Mouse (Mus musculus): ENCODE measurements around the gene Fam171a2. TPM values are rescaled to one million over a fixed set of nuclear protein-coding genes. Genes with fewer than 3 reads are reported as not detected.

Fam171a2 gene
- total RNA-seq, 4 experiments from 2014 or later: 0.97 to 1.5 (median 1.2) TPM

DNA sequence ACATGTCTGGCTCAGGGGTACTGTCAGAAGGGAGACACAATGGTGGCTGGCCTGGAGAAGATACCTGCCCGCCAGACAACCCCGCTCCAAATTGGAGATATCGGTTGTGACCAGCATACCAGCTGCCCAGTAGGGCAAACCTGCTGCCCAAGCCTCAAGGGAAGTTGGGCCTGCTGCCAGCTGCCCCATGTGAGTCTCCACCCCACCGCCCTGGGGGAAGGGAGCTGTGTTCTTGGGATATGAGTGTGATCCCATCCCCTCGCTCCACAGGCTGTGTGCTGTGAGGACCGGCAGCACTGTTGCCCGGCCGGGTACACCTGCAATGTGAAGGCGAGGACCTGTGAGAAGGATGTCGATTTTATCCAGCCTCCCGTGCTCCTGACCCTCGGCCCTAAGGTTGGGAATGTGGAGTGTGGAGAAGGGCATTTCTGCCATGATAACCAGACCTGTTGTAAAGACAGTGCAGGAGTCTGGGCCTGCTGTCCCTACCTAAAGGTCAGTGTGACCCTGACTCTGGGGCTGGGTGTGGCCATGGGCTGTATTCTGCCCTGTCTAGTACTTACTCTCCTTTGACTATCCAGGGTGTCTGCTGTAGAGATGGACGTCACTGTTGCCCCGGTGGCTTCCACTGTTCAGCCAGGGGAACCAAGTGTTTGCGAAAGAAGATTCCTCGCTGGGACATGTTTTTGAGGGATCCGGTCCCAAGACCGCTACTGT lies 11.6 kb downstream of the Fam171a2 start:
- DNase-seq (ENCODE audit: low spot score in 2 of 2): no peak

DNA sequence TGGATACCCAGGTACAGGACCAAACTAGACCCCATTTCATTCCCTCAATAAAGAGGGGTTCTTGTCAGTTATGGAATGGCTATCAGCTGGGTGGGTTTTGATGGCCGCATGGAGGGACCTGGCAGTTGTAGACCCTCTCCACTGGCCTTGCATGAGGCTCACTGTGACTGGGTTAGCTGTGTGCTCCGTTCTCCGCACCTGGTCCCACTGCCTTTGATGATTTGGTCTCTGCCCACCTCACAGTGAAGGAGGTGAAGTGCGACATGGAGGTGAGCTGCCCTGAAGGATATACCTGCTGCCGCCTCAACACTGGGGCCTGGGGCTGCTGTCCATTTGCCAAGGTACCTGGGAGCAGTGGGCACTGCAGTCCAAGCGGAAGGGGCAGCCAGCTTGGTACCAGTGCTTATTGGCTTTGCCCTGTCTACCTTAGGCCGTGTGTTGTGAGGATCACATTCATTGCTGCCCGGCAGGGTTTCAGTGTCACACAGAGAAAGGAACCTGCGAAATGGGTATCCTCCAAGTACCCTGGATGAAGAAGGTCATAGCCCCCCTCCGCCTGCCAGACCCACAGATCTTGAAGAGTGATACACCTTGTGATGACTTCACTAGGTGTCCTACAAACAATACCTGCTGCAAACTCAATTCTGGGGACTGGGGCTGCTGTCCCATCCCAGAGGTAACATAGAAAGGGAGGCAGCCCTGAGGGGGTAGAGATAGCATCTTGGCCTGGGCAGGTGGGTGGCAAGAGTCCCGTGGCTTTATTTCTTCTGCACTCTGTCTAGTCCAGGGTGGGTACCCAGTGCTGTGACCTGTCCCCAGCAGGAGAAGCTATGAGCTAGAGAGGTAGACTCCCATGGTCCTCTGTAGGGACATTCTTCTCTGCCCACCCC lies 12.4 kb downstream of the Fam171a2 start:
- no peak for DNase-seq (ENCODE audit: low spot score in 2 of 2)

DNA sequence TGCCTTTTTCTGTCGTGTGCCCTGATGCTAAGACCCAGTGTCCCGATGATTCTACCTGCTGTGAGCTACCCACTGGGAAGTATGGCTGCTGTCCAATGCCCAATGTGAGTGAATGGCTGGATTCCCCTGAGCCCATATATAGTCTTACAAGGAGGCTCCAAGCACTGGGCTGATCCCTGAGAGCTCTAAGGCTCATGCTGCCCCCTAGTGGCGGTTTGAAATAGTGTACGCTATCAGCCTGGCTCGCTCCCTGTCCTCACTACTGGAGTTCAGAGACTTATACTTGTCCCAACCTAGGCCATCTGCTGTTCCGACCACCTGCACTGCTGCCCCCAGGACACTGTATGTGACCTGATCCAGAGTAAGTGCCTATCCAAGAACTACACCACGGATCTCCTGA lies 13.1 kb downstream of the Fam171a2 start:
- DNase-seq (ENCODE audit: low spot score in 2 of 2): peak; percentile 76

DNA sequence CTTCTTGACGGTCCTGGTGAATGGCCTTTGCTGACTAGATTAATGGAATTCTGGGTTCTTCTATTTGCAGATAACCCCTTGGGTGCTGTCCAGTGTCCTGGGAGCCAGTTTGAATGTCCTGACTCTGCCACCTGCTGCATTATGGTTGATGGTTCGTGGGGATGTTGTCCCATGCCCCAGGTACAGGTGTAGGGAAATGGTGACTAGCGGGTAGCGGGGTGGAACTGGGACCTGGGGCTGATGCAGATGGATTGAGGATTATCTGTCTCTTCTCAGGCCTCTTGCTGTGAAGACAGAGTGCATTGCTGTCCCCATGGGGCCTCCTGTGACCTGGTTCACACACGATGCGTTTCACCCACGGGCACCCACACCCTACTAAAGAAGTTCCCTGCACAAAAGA lies 13.6 kb downstream of the Fam171a2 start:
- DNase-seq (ENCODE audit: low spot score in 2 of 2): no peak

DNA sequence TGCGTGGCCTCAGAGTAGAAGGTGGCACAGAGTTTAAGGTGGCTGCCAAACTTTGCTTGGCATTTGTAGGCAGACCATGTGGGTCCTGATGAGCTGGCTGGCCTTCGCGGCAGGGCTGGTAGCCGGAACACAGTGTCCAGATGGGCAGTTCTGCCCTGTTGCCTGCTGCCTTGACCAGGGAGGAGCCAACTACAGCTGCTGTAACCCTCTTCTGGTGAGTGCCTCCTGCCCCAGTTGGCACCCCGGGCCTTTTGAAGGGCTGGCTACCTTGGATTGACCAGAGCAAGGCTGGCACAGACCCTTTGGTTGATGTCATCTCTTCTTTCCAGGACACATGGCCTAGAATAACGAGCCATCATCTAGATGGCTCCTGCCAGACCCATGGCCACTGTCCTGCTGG lies 14.6 kb downstream of the Fam171a2 start:
- DNase-seq (ENCODE audit: low spot score in 2 of 2): peak; percentile 81 to 87

DNA sequence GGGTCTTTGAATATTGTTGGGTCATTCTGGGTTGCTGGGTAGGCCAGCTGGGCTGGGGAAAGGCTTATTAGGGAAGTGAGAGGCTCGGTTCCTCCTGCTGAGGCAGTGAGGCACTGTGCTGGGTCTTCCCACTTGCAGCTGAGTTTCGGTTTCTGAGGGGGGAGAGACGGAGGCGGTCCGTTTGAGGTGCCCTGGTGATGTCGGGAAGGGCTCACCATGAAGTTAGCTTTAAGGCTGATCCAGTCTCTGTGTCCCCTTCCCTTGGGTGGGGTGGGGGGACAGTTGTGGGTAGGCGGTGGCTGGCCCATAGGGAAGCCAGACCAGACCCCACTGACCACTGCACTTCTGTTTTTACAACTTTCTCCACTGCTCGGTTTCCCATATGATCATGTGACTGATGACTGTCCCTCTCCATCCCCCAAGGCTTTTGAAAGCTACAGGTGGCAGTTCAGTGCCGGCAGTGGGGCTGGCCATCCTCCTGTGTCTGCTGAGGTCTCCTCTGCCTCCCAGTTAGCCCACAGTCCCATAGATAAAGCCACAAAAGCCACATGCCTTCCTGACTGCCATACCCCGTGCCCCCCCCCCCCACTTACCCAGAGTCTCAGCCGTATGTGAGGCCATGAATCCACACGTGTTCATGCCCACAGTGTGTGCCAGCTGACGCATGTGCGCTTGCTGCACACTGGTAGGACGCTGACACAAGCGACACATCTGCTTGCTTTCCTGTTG lies 15.2 kb downstream of the Fam171a2 start:
- no peak for DNase-seq (ENCODE audit: low spot score in 2 of 2)

DNA sequence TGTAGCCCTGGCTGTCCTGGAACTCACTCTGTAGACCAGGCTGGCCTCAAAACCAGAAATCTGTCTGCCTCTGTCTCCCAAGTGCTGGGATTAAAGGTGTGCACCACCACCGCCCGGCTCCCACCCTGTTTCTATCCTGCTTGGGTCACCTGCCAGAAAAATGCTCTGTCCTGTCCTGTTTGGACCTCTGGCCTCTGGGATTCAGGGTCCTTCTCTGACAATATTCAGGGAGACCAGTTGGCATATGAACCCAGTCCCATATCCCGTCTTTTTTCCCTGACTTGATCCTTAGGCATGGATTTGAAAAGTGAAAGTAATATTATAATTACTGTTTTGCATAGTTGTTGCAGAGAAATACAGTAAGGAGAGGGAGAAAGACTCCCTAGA lies 15.8 kb downstream of the Fam171a2 start:
- no peak for DNase-seq (ENCODE audit: low spot score in 2 of 2)

DNA sequence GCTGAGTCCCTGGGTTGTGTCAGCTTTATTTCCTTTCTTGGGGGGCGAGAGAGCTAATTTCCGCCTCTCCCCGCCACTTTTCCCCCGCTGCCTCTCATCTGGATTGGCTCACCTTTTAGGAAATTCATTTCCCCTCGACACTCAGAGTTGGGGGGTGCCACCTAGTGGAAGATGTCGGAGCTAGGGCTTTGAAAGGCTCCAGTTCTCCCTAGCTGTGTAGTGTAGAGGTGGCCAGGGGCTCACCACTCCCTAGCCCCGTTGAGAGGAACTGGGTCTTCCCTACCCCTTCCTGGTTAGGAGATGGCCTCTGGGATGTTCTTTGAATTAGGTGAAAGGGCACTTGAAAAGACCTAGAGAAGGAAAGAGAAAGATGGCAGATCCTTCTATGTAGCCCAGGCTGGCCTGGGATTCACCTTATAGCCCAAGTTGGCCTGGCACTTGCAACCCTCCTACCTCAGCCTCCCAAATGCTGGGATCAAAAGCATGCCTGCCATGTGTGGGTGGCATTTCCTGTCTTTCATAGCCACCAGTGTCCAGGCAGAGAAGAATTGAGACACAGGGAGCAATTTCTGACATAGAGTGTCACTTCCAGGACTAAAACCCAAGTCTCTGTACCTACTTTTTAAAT lies 16.4 kb downstream of the Fam171a2 start:
- DNase-seq (ENCODE audit: low spot score in 2 of 2): peak; percentile 64 to 76

DNA sequence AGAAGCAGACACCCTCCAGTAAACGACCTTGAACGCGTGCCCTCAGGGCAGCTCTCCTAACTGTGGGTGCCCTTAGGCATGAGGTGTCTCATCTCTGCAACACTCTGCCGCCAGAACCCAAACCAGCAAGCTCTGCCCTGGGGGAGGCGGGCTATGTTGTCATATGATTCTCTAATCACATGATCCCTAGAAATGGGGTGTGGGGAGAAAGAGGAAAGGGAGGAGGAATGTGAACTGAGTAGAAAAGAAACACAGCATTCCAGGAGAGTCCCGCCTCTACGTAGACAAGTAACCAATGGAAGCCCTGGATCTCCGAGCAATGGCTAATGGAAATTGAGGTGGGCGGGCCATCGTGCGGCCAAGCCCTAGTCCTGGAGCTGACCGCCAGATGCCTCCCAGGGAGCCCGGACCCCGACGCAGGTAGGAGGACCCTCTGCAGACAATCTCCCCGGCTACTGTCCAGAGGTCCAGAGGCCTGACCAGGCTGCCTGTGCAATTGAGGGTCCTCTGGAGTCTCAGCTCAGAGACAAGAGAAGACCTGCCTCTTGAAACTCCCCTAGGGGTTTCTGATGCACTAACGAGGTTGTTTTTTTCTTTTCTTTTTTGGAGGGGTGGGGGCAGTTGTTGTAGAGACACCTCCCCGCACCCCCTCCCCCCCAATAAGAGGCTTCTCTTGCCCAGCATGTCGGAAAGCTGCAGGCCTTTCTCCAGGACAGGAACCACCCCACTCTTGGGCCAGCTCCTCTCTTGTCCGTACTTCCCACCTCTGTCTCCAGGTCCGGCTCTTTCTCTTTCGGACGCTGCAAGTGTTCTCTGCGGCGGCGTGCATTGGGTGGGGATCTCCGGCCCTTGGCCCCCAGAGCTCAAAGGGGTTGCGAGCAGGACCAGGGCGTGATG lies 17.1 kb downstream of the Fam171a2 start, which contains the start of gene Grn:
Gene Grn (plus strand): TSS at position 195 of the 897 bp plus-strand sequence.
- DNase-seq (ENCODE audit: low spot score in 2 of 2): peak; percentile 84 to 86

DNA sequence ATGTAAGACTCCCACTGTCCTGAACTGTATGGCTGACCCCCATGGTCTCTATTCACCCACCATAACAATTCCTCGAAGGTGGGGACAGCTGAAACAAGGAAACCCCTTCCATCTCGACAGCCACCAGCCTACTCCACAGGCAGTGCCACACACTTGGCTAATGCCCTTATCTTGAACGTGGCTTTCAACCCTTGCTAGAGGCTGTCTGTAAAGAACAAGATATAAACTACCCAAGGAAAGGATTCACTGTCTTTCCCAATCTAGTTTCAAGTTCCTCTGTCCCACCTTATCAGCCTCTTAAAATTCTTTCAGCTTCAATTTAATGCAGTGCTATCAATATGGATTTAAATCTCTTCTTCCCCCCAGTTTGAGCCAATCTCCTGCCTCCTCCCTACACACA lies 17.9 kb downstream of the Fam171a2 start:
- DNase-seq (ENCODE audit: low spot score in 2 of 2): no peak

DNA sequence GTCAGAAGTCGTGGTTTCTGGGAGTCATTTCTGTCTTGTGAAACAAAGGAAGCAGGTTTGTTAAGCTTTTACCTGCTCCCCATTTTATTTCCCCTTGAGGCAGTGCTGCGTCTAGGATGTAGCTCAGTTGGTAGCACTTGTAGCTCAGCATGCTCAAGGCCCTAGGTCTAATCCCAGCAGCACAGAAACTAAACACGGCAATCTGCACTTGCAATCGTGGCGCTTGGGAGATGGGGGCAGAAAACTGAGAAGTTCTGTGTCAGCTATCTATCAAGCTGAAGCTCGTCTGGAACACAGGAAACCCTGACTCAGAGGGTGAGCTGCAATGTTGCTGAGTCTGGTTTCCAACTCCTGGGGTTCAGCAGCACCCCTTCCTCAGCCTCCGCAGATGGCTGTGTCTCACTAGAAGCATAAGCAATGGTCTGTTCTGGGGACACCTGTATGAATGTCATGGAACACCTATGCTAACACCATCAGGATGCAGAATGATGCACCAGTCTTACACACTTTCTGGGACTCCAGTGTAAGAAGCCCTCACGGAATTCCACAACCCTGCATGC lies 18.4 kb downstream of the Fam171a2 start:
- no peak for DNase-seq (ENCODE audit: low spot score in 2 of 2)

DNA sequence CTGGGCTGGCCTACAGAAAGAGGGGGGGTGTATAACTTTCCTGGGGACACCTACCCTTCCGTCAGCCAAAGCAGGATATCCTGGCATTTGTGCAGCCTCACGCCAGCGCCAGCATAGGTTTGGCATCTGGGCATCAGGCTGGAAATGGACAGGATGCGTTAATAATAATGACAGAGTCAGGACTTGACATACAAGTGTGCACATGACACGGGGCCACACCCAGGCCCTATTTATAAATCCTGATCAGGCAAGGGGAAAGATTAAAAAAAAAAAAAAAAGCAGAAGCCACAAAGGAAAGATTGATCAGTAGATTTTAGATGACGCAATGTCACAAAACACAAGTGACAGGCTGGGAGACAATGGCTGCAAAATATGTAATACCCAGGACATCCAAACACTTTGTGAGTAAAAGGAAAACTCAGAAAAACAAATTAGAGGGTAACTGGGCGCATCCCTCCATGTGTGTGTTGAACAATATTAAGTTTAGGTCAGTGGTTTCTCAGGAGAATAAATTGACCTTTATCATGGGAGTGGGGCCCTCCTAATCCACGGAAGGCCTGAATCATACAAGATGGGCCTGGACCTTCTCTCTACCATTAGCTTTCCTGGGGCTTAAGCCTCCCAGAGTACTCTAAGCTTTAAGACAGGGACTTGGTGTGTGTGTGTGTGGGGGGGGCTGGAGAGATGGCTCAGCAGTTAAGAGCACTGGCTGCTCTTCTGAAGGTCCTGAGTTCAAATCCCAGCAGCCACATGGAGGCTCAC lies 21.7 kb downstream of the Fam171a2 start:
- no peak for DNase-seq (ENCODE audit: low spot score in 2 of 2)

DNA sequence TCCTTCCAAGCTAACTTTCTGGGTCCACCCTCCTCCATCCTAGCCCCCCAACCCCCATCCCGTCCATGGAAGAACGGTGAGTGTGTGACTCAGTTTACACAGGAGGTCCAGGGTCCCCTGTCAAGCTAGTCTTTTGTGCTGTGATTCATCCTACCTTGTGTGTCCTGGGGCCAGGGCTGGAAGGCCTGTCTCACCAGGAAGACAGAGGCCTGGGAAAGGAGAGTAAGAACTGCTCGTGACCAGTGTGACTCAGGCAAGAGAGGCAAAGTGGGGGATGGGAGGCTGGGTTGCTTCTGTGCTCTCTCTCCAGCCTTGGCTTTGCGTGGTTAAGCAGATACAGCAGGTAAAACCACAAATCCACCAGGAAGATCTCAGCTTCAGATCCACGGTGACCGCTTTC lies 22.8 kb downstream of the Fam171a2 start:
- no peak for DNase-seq (ENCODE audit: low spot score in 2 of 2)

DNA sequence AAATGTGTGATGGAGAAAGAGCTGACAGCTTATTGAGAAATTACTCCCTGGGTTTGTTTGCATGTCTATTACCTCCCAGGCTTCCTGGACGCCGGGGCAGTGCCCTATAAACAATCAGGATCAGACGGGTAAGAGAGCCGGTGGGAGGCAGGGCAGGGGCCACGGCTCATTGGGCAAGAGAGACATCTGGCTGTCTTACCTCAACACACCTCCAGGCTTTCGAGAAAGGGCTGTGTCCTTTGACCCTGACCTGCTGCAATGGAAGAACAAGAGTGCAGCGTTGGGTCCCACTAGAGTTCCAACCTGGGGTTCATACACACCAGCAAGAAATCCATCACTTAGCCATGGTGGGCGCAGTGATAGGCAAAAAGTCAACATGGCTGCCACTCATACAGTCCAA lies 25.9 kb downstream of the Fam171a2 start:
- no peak for DNase-seq (ENCODE audit: low spot score in 2 of 2)

DNA sequence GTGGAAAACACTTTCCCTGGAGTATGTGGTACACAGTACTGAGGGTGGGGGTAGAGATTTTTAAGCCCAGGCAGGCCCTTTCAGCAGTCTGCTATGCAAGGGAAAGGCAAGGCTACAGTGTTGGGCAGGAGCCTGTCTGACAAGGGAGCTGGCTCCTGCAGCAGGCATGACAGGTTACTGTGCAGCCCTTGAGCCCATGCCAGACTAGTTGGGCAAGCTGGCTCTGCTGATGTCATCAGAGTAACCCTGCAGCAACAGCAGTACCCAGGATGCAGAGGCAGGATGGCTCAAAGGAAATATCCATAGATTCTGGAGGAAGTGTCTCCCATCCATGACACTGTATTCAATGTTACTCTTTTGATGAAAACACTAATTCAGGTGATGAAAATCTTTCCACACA lies 28.6 kb downstream of the Fam171a2 start:
- DNase-seq (ENCODE audit: low spot score in 2 of 2): no peak

DNA sequence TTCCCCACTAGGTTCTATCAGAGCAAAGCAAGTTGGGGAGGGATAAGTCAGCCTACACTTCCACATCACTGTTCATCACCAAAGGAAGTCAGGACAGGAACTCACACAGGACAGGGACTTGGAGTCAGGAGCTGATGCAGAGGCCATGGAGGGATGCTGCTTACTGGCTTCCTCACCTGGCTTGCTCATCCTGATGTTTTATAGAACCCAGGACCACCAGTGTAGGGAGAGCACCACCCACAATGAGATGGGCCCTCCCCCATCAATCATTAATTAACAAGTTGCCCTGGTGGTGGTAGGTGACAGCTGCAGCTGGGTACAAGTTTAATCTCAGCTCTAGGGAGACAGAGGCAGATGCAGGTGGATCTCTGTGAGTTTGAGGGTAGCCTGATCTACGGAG lies 30.3 kb downstream of the Fam171a2 start:
- no peak for DNase-seq (ENCODE audit: low spot score in 2 of 2)

DNA sequence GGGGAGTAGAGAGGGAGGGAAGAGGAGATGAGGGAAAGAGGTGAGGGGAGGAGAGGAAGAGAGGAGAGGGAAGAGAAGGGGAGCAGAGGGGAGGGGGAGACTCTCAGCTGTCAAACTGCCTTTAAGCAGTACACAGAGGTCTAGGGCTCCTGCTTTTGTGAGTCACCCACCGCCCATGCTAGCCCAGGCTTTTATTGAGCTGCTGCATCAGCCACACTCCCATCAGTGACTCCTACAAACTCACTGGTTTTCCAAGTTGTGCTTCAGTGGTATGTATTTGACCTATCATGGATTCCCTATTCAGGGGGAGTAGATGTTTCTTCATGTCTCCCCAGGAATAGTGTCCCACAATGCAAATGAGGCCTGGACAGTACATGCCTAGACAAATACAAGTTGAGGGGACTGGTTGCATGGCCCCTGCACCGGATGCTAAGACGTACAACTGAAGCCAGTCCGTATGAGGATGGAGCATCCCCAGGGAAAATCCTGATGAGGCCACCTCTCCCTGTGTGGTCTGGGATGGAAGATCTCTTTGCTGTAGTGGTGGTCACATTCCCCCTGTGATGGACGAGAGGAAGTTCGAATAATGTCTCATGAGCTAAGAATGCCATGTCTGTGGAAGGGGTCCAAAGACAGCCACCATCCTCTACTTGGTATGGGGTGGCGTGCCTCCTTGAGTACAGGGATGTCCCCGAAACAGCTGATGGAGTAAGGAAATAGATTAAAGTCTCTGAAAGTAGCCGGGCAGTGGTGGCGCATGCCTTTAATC lies 32.3 kb downstream of the Fam171a2 start:
- DNase-seq (ENCODE audit: low spot score in 2 of 2): no peak

DNA sequence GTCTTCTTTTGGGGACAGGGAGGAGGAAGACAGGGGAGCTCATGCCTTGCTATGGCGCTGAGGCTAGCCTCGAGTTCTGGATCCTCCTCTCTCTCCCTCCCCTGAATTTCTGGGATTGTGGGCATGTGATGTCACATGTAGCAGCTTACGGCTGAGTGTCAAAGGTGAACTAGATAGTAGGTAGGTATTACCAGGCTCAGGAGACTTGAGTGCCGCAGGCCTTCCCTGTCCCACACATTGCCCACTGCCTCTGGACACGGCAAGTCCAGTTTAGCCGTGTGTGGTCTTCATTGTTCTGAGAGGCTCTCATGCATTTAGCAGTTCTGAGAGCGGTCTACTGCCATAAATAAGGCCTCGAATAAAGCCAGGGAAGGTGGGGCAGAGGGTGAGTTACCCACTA lies 34.4 kb downstream of the Fam171a2 start:
- no peak for DNase-seq (ENCODE audit: low spot score in 2 of 2)

DNA sequence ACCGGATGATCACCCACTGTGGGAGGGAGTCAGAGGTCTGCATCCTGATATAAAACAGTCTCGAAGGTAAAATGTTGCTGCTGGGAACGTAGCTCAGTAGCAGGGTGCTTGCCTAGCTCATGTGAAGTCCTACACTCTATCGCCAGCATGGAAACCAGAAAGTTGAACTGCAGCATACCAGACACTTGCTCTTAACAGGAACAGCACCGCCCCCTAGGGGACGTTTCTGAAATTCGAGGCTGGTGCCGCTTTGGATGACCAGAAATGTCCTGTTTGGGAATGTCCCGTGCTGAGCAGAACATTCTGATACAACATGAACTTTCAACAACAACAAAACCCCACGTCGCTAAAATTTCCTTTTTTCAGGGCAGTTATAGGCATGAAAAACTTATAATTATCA lies 35.8 kb downstream of the Fam171a2 start:
- peak; percentile 90 for DNase-seq (ENCODE audit: low spot score in 2 of 2)

Data from gastrocnemius, adult 8-10 months (tissue).